Mouse (Mus musculus) midbrain, embryonic 16.5 days (tissue): ENCODE results near the gene Ntrk1. TPM values are rescaled to one million over a fixed set of nuclear protein-coding genes. Genes with fewer than 3 reads are reported as not detected.
A peak's percentile ranks its signal among the peaks of the same experiment; 100 is the strongest.

Experiments
- ATAC-seq: fragments of 200-750 bp; cut with Nextera tagmentation; 2 replicates; pipeline ENCODE4 v1.8.0; 2017; ENCODE audit warnings: moderate TSS enrichment
- H3K27ac ChIP-seq: fragments of 300-500 bp; sonication (generic); 2 replicates; pipeline ENCODE4 v1.5.1; 2014; ENCODE audit warnings: mild to moderate bottlenecking, low read length, mixed read lengths
- H3K27me3 ChIP-seq: fragments of 300-500 bp; sonication (generic); 2 replicates; pipeline ENCODE4 v1.6.1; 2014; ENCODE audit warnings: low read depth, low read length, mixed read lengths; ENCODE audit not compliant: control insufficient read depth, insufficient read depth
- H3K36me3 ChIP-seq: fragments of 300-500 bp; sonication (generic); 2 replicates; pipeline ENCODE4 v1.6.1; 2014; ENCODE audit warnings: mild to moderate bottlenecking, low read length, moderate library complexity, mixed read lengths; ENCODE audit not compliant: control insufficient read depth, insufficient read depth
- H3K4me1 ChIP-seq: fragments of 300-500 bp; sonication (generic); 2 replicates; pipeline ENCODE4 v1.6.1; 2014; ENCODE audit warnings: mild to moderate bottlenecking, low read length, mixed read lengths; ENCODE audit not compliant: control insufficient read depth, insufficient read depth
- H3K4me2 ChIP-seq: fragments of 300-500 bp; sonication (generic); 2 replicates; pipeline ENCODE4 v1.6.1; 2014; ENCODE audit warnings: mild to moderate bottlenecking, low read length, mixed read lengths
- H3K4me3 ChIP-seq: fragments of 300-500 bp; sonication (generic); 2 replicates; pipeline ENCODE4 v1.5.1; 2014; ENCODE audit warnings: low read depth, mild to moderate bottlenecking, low read length, moderate library complexity, mixed read lengths
- H3K9ac ChIP-seq: fragments of 300-500 bp; sonication (generic); 2 replicates; pipeline ENCODE4 v1.6.1; 2014; ENCODE audit warnings: low read depth, low read length, mixed read lengths
- H3K9me3 ChIP-seq: fragments of 300-500 bp; sonication (generic); replicated peaks from 2 replicates; pipeline ENCODE4 v1.6.1; 2014; ENCODE audit warnings: mild to moderate bottlenecking, low read length, mixed read lengths; ENCODE audit not compliant: control insufficient read depth, poor library complexity, severe bottlenecking
- WGBS: fragments of 180-500 bp; shearing (Covaris S2); extraction: QIAGEN DNeasy Blood & Tissue Kit; methylation state at CpG from one replicate; pipeline ENCODE4 v1.1.7; 2014; 5-methylcytosine and 5-hydroxymethylcytosine counted together
- polyA plus RNA-seq: library from polyadenylated mRNA; unstranded; fragments of >200 nt; fragmentation: Nextera tagmentation; extraction: Ambion mirVana; gene quantifications from 2 replicates; pipeline ENCODE4 v1.2.1, GENCODE M21; 2015

Ntrk1 gene
- polyA plus RNA-seq, 1 experiment from 2014 or later, result 1.4 TPM

GRCm38 (mm10) chr3:87795336-87796277, 645 bp upstream of the Ntrk1 start:
- Histone ChIP-seq H3K9ac (peak overlapping the region; percentile 50; the same call in 1 of the 2 replicates), H3K4me1 (peaks cover 15% of the 10 kb centered on the region), H3K36me3 (no peaks in the 10 kb centered on the region), H3K9me3 (no peaks in the 10 kb centered on the region), H3K4me3 (peak overlapping the region; percentile 30), H3K27me3 (peaks cover 69% of the 10 kb centered on the region), H3K4me2 (peak overlapping the region; percentile 60), H3K27ac (no peak overlapping the region)
- no peak for ATAC-seq
- 13% methylated on average over 33 of the region's 33 CpGs for WGBS

- Histone ChIP-seq H3K27ac (no peak overlapping the region), H3K4me3 (no peak overlapping the region), H3K4me2 (no peak overlapping the region), H3K36me3 (no peaks in the 10 kb centered on the region), H3K9me3 (no peaks in the 10 kb centered on the region), H3K9ac (no peak overlapping the region), H3K27me3 (peaks cover 36% of the 10 kb centered on the region), H3K4me1 (peaks cover 2% of the 10 kb centered on the region)
- 28% methylated on average over 5 of the region's 5 CpGs for WGBS
- no peak for ATAC-seq
Measured at GRCm38 (mm10) chr3:87789768-87790167, 5.2 kb downstream of the Ntrk1 start.

- Histone ChIP-seq H3K4me2 (no peak overlapping the region), H3K9ac (no peak overlapping the region), H3K9me3 (no peaks in the 10 kb centered on the region), H3K4me1 (no peaks in the 10 kb centered on the region), H3K27me3 (peaks cover 31% of the 10 kb centered on the region), H3K4me3 (no peak overlapping the region), H3K36me3 (no peaks in the 10 kb centered on the region), H3K27ac (no peak overlapping the region)
- 67% methylated on average over 1 of the region's 1 CpGs for WGBS
- ATAC-seq, result no peak
Measured at GRCm38 (mm10) chr3:87789248-87789647, 5.7 kb downstream of the Ntrk1 start.

DNA sequence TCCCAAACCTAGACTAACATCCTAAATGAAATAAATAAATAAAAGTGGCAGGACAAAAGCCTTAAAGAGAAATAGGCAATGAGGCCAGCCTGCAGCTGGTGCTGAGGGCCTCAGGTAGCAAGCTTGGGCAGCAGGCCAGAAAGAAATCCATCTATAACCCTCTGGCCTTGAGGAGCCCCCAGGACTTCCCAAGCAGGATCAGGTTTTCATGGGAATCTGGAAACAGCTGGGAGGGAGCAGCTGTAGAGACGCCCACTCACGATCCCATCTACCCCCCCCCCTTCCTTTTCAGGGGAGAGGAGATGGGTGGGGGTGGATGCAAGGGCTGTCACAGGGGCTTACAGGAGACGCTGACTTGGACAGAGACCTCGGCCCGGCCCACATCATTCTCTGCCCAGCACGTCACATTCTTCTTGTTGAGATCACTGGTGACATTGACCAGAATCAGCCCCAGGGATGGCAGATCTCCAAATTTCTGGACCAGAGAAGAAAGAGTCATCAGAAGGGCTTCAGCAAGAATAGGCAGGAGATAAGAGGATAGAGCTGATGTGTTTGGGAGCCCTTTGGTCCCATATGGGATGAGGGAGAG, 9.2 kb downstream of the Ntrk1 start:
- H3K9me3 ChIP-seq, result no peaks in the 10 kb centered on the region
- no peak for ATAC-seq
- no peak overlapping the region for H3K27ac ChIP-seq
- no peak overlapping the region for H3K4me2 ChIP-seq
- 52% methylated on average over 6 of the region's 6 CpGs for WGBS
- H3K27me3 ChIP-seq, result 0 out of 2 replicates have a peak, but pooled peaks cover 5% of the 10 kb centered on the region
- H3K9ac ChIP-seq, result no peak overlapping the region
- no peaks in the 10 kb centered on the region for H3K36me3 ChIP-seq
- H3K4me3 ChIP-seq, result no peak overlapping the region
- H3K4me1 ChIP-seq, result no peaks in the 10 kb centered on the region

DNA sequence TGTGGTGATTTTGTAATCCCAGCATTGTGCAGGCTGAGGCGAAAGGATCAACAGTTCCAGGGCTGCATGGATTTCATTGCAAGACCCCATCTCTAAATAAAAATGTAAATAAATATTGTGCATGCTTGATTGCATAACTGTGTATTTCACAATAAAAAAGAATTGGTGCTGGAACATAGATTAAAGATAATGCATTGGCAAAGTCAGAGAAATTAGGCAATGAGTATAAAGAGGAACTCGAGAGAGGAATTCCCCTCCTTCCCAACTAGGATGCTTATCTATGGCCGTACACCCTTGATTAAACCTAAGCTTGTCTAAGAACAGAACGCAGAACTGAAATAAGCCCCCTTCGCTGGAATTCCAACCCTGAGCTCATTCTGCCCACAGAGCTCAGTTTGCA, 9.8 kb downstream of the Ntrk1 start:
- Histone ChIP-seq H3K27me3 (0 out of 2 replicates have a peak, but pooled peaks cover under 1% of the 10 kb centered on the region), H3K4me3 (no peak overlapping the region), H3K36me3 (no peaks in the 10 kb centered on the region), H3K4me2 (no peak overlapping the region), H3K27ac (no peak overlapping the region), H3K4me1 (no peaks in the 10 kb centered on the region), H3K9ac (no peak overlapping the region), H3K9me3 (no peaks in the 10 kb centered on the region)
- no peak for ATAC-seq
- WGBS, result 81% methylated on average over 5 of the region's 5 CpGs

DNA sequence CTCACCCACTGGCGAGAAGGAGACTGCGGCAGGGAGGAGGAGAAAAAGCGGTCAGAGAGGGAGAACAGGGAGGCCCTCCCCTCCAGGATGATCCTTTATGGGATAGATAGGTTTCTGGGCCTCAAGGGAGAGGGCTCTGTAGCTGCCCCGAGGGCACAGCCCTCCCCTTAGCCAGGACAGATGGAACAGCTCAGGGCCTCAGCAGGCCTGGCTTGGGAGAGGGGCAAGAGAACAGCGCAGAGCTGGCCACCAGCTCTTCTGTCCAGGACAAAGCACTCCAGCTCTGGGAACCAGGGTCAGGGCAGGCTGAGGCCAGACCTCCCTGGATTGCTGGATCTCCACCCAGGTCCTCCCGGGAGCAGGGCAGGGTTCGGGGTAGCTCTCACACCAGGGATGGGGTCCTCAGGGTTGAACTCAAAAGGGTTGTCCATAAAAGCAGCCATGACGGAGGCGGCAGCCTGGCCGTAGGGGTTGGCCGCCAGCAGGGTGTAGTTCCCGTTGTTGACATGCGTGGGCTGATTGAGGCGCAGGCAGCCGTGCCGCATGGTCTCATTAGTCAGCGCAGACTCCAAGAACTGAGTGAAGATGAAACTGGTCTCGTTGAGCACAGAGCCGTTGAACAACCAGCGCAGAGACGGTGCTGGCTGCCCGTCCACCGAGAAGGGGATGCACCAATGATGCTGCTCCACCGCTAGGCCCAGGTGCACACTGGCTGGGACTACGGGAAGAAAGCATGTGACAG, 11.5 kb downstream of the Ntrk1 start:
- no peak for ATAC-seq
- Histone ChIP-seq H3K27me3 (no peaks in the 10 kb centered on the region), H3K4me3 (no peak overlapping the region), H3K9me3 (no peaks in the 10 kb centered on the region), H3K36me3 (no peaks in the 10 kb centered on the region), H3K4me1 (no peaks in the 10 kb centered on the region; the same call in 1 of the 2 replicates), H3K27ac (no peak overlapping the region), H3K4me2 (no peak overlapping the region), H3K9ac (no peak overlapping the region)
- 84% methylated on average over 25 of the region's 25 CpGs for WGBS

DNA sequence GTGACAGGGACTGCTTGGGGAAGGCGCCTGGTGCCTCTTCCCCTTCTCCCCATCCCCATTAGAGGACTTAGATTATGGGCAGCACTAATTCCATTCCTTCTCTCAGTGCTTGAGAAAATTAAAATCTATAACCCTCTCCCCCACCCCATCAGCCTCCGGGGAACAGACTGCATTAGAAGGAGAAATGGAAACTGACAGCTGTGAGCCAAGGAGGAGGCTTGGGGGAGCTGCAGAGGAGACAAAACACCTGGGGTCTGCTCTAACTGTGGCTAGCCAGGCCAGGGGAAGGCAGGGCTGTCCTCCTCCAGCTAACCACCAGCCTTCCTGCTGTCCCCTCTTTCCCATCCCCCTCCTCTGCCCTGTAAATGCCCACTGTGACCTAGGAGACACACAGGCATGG, 15.9 kb downstream of the Ntrk1 start:
- Histone ChIP-seq H3K27me3 (peaks cover 7% of the 10 kb centered on the region), H3K4me1 (no peaks in the 10 kb centered on the region; the same call in 1 of the 2 replicates), H3K27ac (no peak overlapping the region), H3K9ac (no peak overlapping the region), H3K36me3 (no peaks in the 10 kb centered on the region), H3K9me3 (no peaks in the 10 kb centered on the region), H3K4me2 (no peak overlapping the region), H3K4me3 (no peak overlapping the region)
- ATAC-seq, result no peak
- 26% methylated on average over 2 of the region's 2 CpGs for WGBS

DNA sequence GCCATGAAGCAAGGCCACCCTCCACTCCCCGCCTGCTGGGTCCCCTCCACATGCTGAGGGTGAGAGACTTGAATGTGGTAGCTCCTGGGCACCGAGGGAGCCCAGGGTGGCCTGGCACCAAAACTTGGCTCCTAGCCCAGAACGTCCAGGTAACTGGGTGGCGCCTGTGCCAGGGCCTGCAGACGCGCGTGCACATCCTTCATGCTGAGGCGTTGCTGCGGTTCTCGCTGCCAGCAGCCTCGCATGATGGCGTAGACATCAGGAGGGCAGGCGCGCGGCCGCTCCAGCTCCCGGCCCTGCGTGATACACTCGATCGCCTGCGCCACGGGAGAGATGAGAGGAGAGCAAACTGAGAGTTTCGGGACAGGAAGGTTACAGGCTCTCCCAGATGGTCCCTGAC, 16.7 kb downstream of the Ntrk1 start:
- Histone ChIP-seq H3K36me3 (no peaks in the 10 kb centered on the region), H3K4me3 (no peak overlapping the region), H3K4me1 (no peaks in the 10 kb centered on the region; the same call in 1 of the 2 replicates), H3K27me3 (peaks cover 7% of the 10 kb centered on the region), H3K27ac (no peak overlapping the region), H3K4me2 (0 out of 2 replicates have a peak overlapping the region, but pooled peaks have one; percentile 13), H3K9ac (0 out of 2 replicates have a peak overlapping the region, but pooled peaks have one; percentile 35), H3K9me3 (no peaks in the 10 kb centered on the region)
- 55% methylated on average over 23 of the region's 23 CpGs for WGBS
- 0 out of 2 replicates have a peak, but pooled peaks have one; percentile 37 for ATAC-seq
